Mouse (Mus musculus): ENCODE measurements around the gene Sh3kbp1. TPM values are rescaled to one million over a fixed set of nuclear protein-coding genes. Genes with fewer than 3 reads are reported as not detected.
A peak's percentile ranks its signal among the peaks of the same experiment; 100 is the strongest.

Sh3kbp1 gene
- total and polyA plus RNA-seq, 3 experiments: 18.6 to 37.7 TPM; not detected in 1

- no peak for TF ChIP-seq TBP (IDR thresholded peaks at IDR 0.05; ENCODE audit: low read depth, low read length)
- no peak for TF ChIP-seq USF2 (IDR thresholded peaks at IDR 0.05; ENCODE audit: borderline replicate concordance in 1 of 2, insufficient read depth in 1 of 2, low read depth in 1 of 2, low read length in 2 of 2)
- TF ChIP-seq RCOR1 (IDR thresholded peaks at IDR 0.05; ENCODE audit: low read depth, low read length): no peak
- no peak for TF ChIP-seq BHLHE40 (IDR thresholded peaks at IDR 0.05; ENCODE audit: borderline replicate concordance, low read depth, low read length)
- no peak for TF ChIP-seq HCFC1 (IDR thresholded peaks at IDR 0.05; ENCODE audit: low read depth, low read length)
- TF ChIP-seq CTCF (IDR thresholded peaks at IDR 0.05 in 2 of 3, conservative IDR thresholded peaks at IDR 0.05 in 1 of 3; ENCODE audit: control insufficient read depth in 1 of 3, insufficient read depth in 1 of 3, low read depth in 2 of 3, low read length in 3 of 3, poor library complexity in 1 of 3, severe bottlenecking in 1 of 3): no peak
- TF ChIP-seq NRF1 (IDR thresholded peaks at IDR 0.05; ENCODE audit: insufficient read depth, low read depth, low read length, poor library complexity, severe bottlenecking): no peak
- TF ChIP-seq SIN3A (IDR thresholded peaks at IDR 0.05; ENCODE audit: low read length): no peak
- no peak for TF ChIP-seq RAD21 (IDR thresholded peaks at IDR 0.05; ENCODE audit: low read depth, low read length)
- TF ChIP-seq MAZ (IDR thresholded peaks at IDR 0.05; ENCODE audit: low read depth, low read length): no peak
- TF ChIP-seq MAFK (IDR thresholded peaks at IDR 0.05; ENCODE audit: borderline replicate concordance, low read depth, low read length): no peak
- H3K79me2 ChIP-seq (ENCODE audit: control insufficient read depth, insufficient read depth, low read length, poor library complexity): no peaks in the 10 kb centered on the region
- H3K27ac ChIP-seq (ENCODE audit: control insufficient read depth, low read depth, low read length): no peak overlapping the region
- no peaks in the 10 kb centered on the region for H3K36me3 ChIP-seq (ENCODE audit: control insufficient read depth in 1 of 2, insufficient read depth in 2 of 2, low read length in 2 of 2)
- no peak overlapping the region for H3K9ac ChIP-seq (ENCODE audit: control insufficient read depth, low read depth, low read length, poor library complexity, severe bottlenecking)
- no peaks in the 10 kb centered on the region for H3K9me3 ChIP-seq (replicated peaks; ENCODE audit: insufficient read depth, low read length)
- DNase-seq (ENCODE audit: low read depth, low spot score): no peak
- no peaks in the 10 kb centered on the region for H3K4me1 ChIP-seq (ENCODE audit: control insufficient read depth in 1 of 2, insufficient read depth in 2 of 2, low read length in 2 of 2)
- H3K4me3 ChIP-seq (ENCODE audit: control insufficient read depth in 1 of 2, insufficient read depth in 1 of 2, low read depth in 2 of 2, low read length in 2 of 2): no peak overlapping the region
- H3K27me3 ChIP-seq (ENCODE audit: control insufficient read depth in 1 of 2, insufficient read depth in 2 of 2, low read length in 2 of 2): no peaks in the 10 kb centered on the region
Measured at GRCm38 (mm10) chrX:159744620-159745019, 117.5 kb downstream of the Sh3kbp1 start.

- Histone ChIP-seq H3K9ac (ENCODE audit: control insufficient read depth, low read depth, low read length, poor library complexity, severe bottlenecking) (no peak overlapping the region), H3K36me3 (ENCODE audit: control insufficient read depth in 1 of 2, insufficient read depth in 2 of 2, low read length in 2 of 2) (peaks cover 0 to 12% of the 10 kb centered on the region in 2 experiments; a peak in 2 of 4 replicates), H3K79me2 (ENCODE audit: control insufficient read depth, insufficient read depth, low read length, poor library complexity) (no peaks in the 10 kb centered on the region), H3K4me1 (ENCODE audit: control insufficient read depth in 1 of 2, insufficient read depth in 2 of 2, low read length in 2 of 2) (peaks cover 0 to 3% of the 10 kb centered on the region in 2 experiments; a peak in 3 of 4 replicates), H3K4me3 (ENCODE audit: control insufficient read depth in 1 of 2, insufficient read depth in 1 of 2, low read depth in 2 of 2, low read length in 2 of 2) (no peak overlapping the region), H3K27me3 (ENCODE audit: control insufficient read depth in 1 of 2, insufficient read depth in 2 of 2, low read length in 2 of 2) (no peaks in the 10 kb centered on the region), H3K27ac (ENCODE audit: control insufficient read depth, low read depth, low read length) (no peak overlapping the region), H3K9me3 (replicated peaks; ENCODE audit: insufficient read depth, low read length) (no peaks in the 10 kb centered on the region)
- DNase-seq (ENCODE audit: low read depth, low spot score): peak; percentile 54
- peak; percentile 42 for TF ChIP-seq RAD21 (IDR thresholded peaks at IDR 0.05; ENCODE audit: low read depth, low read length)
- 0 out of 2 replicates have a peak, but pooled peaks have one; percentile 19 for TF ChIP-seq GATA1 (IDR thresholded peaks at IDR 0.05; ENCODE audit: low read depth, low read length)
- TF ChIP-seq TCF12 (IDR thresholded peaks at IDR 0.05; ENCODE audit: low read depth, low read length): no peak
- TF ChIP-seq SMC3 (IDR thresholded peaks at IDR 0.05; ENCODE audit: low read depth, low read length): peak; percentile 81
- no peak for TF ChIP-seq ZMIZ1 (IDR thresholded peaks at IDR 0.05; ENCODE audit: low read depth, low read length)
- peak; percentile 36 for TF ChIP-seq ZC3H11A (IDR thresholded peaks at IDR 0.05; ENCODE audit: low read depth, low read length)
- TF ChIP-seq CTCF (IDR thresholded peaks at IDR 0.05 in 2 of 3, conservative IDR thresholded peaks at IDR 0.05 in 1 of 3; ENCODE audit: control insufficient read depth in 1 of 3, insufficient read depth in 1 of 3, low read depth in 2 of 3, low read length in 3 of 3, poor library complexity in 1 of 3, severe bottlenecking in 1 of 3): peak; percentile 52 to 69 (median 66)
Measured at GRCm38 (mm10) chrX:159751834-159752233, 124.8 kb downstream of the Sh3kbp1 start.
